Mouse (Mus musculus) megakaryocyte, adult 5-6 weeks (primary cell): ENCODE data around the gene Vps35. TPM values are rescaled to one million over a fixed set of nuclear protein-coding genes. Genes with fewer than 3 reads are reported as not detected.
A peak's percentile ranks its signal among the peaks of the same experiment; 100 is the strongest.

Source experiments
- ATAC-seq: 2 replicates; pipeline ENCODE4 v1.8.0; 2016; ENCODE audit warnings: mild to moderate bottlenecking, inconsistent platforms; ENCODE audit not compliant: poor library complexity, severe bottlenecking
- total RNA-seq, 2 experiments: library from RNA; stranded (forward) in 1 of 2; stranded (reverse) in 1 of 2; fragments of 153-499, 151-499 nt in 1 of 2; fragments of 221-1000, 200-1000 nt in 1 of 2; gene quantifications; 2 replicates each; pipeline versions ENCODE4 v1.2.3 to v1.2.4; 2015 to 2017

Gene Vps35
- 167 and 184 TPM in 2 replicates for total RNA-seq (2015)
- total RNA-seq (2017): 162 and 164 TPM in 2 replicates

DNA sequence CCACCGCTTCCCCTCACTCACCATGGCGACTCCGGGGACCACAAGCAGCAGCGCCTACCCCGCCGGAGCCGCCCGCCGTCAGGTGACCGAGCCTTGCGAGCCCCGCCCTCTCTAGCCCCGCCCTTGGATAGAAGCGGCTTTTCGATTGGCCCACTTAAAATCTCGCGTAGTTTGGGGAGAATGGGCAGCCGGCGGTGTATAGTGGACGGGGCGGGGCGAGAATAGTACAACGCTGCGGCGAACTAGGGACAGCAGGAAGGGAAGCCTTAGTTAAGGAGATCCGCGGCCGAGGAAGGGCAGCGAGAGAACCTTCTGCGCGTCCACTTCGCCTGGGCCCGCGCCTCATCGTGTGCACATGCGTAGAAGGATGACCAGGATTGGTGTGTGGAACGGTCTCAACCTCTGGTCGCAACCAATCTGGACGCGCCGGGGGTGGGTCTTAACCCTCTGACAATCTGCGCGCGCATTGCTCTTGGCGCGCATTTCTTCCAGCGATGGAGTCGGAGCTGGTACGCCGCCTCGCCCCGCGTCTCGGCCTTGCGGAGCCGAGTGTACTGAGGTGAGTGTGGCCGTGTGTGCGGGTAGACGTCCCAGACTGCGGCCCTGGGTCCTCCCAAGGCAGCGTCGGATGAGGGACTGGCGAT, at the start of gene Vps35, which contains the start of gene Orc6:
Gene Vps35, minus strand, starts transcription at position 369 of the 644 bp plus-strand sequence.
Gene Orc6, plus strand, starts transcription at position 199 of the 644 bp plus-strand sequence.
- ATAC-seq: peak; percentile 92

DNA sequence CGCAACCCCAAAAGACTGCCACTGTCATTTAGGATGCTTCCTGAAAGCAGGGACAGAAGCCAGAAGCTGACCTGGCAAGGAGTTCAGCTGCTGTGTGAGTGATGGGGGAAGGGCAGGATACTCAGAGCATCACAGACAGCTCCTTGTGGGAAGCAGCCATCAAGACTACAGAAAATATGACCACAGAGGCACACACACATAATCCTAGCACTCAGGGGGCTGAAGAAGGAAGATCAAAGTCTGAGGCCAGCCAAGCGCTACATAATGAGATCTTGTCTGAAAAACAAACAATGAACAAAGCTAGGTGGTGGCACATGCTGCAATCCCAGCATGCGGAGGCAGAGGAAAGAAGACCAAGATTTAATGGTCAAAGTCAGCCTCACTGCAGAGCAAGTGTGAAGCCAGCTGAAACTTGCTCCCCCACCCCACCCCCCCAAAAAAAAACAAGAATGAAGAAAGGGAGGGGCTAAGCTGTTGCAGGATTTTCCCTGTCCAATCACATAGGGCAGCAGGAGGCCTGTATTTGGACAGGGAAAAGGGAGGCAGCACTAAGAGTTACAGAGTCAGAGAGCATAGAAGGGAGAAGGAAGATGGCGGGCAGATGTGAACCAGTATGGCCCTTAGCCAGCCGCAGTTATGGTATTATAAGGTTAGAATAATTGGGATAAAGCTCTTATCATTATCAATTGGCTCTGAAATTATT, 40.4 kb upstream of the Vps35 start:
- ATAC-seq: no peak

DNA sequence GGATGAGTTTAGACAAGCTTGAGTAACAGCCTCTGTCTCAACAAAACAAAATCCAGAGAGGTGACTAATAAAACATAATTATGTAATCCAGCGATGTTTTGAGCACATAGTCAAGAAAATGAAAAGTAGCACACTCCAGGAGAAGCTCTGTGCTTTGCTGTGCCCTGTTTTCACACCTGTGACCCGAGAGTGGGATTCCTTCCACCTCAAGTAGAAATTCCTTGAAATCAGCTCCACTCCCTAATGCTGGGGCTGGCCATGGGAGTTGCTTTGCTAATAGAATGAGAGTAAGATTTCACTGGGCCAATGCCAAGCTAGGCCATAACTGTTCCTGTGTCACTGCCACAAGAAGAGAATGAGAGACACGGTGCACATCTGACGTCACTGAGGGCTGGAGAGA, 38.1 kb upstream of the Vps35 start:
- ATAC-seq: no peak

DNA sequence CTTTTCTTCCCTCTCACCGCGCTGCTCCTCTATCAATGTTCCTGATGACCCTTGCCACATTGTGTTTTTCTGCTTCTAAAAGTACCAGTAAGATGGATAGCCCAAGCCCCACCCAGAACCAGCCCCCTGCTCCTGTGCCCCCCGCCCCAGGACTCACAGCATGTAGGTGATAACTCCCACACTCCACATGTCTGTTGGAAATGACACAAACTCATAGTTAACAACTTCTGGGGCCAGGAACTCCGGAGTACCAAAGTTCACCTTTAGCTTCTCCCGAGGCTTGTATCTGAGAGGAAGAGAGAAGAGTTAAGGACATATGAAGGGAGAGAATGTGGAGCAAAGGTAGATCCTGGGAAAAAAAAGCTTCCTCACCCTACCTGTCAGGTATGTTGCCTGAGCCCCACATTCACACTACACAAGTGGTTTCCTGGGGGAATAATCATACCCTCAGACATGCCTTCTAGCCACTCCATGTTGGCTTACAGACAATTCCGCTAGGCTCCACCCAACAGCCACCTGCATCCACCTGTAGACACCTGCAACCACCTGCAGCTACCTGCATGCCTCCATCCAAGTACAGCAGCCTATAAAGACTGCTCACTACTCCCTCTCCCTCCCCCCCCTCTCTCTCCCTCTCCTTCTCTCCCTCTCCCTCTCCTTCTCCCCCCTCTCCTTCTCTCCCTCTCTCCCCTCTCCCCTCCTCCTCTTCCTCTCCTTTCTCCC, 36.8 kb upstream of the Vps35 start:
- no peak for ATAC-seq

DNA sequence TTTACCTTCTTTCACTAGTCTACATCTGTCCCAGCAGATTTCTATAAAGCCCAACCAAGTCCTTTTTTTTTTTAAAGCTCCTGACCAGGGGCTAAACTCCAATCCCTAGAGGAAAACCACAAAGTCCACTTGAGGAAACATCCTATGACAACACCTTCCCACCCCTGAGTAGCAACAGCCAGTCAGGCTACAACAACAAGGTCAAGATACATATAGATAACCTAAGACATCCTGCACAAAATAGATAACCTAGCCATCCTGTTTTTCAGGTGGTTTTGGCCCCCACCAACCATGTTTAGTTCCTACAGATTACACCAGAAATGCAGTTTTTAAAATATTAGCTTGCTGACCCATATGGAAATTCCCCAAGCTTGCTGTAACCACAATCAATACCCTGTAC, 35.5 kb upstream of the Vps35 start:
- ATAC-seq: no peak

DNA sequence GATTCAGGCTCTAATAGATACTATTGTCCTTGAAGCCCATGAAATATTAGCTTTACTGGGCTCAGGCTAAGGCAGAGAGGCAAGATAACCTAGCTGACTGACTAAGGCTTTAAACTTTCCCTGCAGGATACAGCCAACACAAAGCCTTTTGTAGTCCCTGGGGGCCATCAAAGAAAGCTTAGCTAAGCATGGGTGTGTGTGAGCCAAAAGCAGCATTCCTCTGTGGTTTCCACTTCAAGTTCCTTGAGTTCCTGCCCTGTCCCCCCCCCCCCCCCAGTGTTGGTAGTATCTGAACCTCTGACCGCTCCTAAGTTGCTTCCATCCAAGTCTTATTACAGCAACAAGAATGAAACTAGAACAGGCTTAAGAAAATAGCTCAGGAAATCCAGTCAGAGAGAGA, 29.9 kb upstream of the Vps35 start:
- ATAC-seq: no peak

DNA sequence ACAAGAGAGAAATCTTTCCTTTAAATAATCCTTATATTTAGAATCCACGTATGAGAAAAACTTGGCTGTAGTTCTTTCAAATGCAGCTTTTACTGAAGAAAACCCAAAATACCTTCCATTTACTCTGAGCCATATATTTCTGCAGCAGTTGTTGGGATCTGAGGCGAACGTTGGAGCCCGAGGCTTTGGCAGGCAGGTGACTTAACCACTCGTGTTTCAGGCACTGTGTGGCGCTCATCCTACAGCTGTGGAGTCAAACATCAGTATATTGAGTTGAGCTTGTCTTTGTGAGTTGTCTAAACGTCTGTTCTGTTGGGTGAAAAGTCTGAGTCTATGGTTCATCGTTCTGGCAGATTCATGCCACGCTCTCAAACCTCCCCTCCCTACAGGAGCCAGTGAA, 27.4 kb upstream of the Vps35 start:
- ATAC-seq: no peak

DNA sequence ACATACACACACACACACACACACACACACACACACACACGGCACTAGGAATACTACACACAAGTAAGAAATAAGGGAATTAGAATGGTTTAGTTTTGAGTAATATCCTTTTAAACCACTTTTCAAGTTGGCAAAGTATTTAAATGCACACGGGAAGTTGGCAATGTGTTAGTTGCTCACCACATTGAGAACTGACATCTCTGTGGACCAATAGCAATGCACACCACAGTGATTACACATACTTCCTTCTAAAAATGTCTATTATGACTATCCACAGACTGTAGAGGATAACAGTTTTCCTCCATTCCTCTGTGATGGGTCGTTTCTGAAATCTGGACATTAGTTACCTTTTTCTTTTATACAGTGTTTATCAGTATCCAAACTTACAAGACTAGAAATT, 23.5 kb upstream of the Vps35 start:
- peak; percentile 88 for ATAC-seq

DNA sequence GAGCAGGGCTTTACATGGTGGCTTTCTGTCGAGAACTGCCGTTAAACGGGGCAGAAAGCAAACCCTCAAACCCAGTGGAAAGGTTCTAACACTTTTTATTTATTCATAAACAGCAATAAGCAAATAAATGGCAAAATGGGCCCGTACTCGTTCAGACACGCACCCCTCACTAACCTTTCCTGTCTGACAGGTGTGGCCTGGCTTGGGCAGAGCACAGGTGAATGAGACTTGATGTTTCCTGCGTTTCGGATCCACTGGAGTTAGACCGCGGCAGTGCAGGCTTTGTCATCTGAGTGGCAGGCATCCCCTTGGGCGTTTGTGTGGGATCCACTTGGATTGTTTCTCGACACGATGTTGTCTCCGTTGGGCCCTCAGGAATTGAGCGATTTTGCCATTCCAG, 22.4 kb upstream of the Vps35 start:
- no peak for ATAC-seq

DNA sequence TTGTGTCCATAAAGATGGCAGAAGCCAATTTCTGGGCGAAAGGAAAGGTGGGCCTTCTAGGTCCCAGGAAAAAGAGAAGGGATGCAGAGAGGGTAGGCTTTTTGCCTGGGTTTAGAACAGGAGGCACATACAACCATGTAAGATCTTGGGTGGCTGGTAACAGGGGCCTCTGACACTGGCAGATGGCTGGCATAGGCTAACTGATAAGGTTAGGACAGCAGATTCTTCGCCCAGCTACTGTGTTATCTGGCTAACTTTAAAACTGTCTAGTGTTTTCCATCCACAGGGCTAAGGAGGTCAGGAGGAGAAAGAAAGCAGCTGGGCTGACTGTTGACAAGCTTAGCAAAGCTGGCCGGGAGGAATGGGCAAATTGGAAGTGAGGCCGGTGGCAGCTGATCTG, 18.9 kb upstream of the Vps35 start:
- ATAC-seq: 0 out of 2 replicates have a peak, but pooled peaks have one; percentile 30

DNA sequence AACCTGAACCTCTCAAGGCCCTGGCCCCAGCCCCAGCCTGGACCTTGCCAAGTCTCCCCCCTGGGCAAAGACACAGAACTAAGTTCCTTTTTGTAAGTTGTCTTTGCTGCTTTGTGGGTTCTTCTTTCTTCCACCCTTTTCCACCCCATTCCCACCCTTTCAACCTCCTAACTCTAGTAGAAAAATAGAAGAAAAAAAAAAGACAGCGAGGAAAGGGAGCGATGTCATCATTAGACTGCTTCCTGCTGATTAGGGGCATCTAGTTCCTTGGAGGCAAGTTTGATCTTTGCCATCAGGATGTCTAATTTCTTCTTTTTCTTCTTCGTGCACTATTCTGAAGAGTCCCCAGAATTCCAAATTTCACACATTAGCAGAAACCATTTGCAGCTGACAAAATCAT, 13.4 kb upstream of the Vps35 start:
- ATAC-seq: no peak

DNA sequence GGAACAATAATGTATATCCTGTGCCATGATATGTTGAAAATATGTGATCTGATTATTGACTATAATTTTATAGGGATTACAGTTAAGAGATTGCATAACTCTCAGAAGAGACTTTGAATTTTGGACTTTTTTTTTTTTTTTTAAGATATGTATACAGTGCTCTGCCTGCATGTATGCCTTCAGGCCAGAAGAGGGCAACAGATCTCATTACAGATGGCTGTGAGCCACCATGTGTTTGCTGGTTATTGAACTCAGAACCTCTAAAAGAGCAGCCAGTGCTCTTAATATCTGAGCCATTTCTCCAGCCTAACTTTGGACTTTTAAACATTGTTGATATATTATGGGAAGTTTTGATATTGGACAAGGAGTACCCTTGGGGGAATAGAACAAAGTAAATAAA, 12.1 kb upstream of the Vps35 start:
- ATAC-seq: no peak; the same call in 1 of the 2 replicates

DNA sequence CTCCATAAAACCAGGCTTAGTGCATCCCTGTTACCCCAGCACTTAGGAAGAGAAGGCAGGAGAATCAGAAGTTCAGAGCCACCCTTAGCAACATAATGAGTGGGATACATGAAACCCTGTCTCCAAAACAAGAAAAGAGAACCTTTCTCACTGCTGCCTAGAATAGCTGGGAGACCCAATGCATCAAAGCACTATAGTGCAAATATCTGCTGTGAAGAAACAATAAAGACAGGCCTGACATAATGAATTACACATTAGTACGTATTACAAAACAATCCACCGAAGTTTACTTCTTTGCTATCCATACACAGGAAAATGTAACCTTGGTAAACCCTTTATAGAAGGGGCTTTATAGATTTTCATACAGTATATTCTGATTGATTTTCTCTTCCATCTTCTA, 9.0 kb upstream of the Vps35 start:
- ATAC-seq: no peak

DNA sequence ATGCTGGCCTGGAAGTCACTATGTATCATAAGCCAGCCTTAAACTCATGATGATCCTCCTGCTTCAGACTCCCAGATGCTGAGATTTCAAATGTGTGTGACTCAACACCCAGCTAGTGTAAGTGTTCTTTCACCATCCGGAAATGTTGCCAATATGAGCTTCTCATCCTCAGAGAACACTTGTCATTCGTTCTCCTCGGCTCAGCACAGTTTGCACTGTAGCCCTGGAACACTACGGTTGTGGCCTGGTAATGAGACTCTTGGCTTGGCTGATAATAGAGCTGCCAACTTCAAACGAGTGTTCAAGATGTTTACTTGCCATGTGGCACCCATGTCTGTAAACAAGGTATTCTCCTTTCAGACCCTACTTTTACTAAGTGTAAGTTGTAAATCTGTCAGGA, 3.9 kb upstream of the Vps35 start:
- ATAC-seq: no peak

DNA sequence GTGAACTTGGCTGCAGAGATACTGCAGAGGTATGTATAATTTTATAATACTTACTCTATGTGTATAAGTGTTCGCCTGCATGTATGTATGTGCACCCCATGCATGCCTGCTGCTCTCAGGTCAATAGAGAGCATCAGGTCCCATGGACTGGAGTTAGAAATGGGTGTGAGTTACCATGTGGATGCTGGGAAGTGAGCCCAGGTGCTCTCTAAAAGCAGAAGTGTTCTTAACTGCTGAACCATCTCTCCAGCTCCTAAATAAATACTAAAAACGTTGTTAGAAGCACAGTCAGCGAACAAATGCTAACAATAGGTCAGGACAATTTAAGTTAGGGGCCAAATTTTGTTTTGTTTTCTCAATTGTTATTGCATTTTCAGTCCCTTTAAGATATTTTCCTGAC, 3.3 kb upstream of the Vps35 start:
- no peak for ATAC-seq

DNA sequence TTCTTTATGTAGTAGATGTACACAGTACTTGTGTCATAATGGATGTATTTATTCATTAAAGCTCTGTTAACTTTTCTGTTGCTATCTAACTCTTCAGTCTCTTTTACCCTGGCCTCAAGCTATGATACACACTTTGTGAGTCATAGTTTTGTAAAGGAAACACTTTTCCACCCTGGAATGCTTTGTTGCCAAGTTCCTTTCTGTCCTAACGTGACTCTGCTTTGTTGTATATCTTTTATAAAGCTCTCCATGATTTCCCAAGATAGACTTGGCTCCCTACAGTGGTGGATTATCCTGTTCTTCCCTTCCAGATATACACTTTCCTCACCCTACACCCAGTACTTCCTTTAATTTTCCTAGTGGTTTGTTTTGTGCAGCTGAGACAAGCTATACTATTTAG, 2.3 kb upstream of the Vps35 start:
- ATAC-seq: no peak

DNA sequence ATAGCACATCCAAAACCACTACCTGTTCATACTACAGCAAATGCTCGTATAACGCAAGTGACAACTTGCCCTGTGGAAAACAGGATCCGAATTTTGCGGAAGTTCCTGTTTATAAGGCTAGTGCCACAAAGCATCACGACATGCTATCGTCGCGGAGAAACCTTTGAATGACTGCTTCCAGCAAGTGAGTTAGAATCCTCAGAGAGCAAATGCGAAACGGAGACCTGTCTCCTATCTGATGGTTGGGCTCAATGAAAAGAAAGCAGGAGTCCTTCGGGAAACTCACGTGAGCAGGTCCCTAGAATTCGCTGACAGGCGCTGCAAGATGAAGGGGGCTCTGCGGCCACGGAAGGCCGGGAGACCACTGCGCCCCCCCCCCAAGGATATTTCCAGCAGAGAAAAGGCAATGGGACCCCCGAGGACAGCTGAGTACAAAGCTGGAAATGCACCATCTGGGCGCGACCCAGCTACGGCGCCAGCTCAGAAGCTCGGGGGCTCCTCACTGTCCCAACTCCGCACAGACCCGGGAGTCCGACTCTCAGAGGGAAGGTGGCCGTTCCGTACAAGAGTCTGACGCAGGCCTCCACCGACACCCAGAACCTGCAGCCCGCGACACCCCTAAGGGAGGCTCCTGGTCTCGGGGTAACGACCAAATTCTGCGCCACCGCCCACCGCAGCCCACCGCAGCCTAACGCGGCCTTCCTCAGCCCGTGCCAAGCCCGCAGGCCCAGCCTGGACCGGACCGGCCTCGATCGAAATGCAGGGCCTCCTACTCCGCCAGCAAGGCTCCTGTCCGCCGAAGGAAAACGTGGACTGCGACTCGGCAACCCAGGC, 785 bp downstream of the Vps35 start:
- peak; percentile 43 for ATAC-seq

DNA sequence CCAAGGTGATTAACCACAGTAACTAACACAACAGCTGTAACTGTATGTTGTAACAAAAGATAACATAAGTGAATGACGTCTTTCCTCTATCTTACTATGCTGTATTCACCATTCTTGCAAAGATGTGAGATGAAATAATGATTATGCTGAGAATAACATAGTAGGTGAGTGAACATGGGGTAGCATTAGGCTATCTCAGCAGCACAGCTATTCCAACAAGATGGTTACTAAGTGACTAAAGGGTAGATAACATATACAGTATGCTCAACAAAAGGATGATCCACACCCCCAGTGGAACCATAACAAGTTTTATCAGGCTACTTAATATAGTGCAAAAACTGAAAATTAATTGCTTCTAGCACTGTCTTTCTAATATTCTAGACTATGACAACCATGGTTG, 12.8 kb downstream of the Vps35 start:
- ATAC-seq: no peak

DNA sequence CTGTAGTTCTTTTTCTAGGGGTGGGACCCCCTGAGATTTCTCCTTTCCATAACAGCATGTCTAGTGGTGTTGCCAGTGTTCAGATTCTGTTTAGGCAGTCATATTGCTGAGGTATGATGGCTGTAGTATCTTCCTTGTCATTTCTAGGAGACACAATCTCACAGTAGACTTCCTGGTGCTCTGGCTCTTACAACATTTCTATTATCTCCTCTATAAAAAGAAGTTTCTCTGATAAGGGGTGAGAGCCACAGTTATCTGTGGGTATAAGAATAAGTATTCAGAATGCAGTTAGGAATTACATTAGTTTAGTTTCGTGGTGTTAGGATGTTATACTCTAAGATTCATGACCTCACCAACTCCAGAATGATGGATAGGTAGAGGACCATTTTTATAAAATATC, 72.3 kb downstream of the Vps35 start:
- ATAC-seq: no peak

DNA sequence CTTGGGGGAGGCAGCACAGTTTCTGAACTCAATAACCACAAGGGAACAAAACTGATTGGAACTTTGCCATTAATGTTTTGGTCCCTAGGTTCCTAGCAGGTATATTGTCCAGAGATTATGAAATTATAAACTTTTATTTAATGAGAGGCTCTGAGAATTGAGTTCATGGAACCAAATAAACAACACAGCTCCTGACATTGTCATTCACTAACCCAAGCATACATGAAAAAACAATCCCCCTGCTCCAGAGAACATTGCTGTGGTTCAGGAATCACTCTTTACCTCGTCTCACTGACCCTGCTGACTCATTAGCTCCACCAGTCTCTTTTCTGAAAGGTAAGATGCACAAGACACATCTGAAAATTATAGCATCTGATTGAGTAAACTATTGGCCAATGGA, 73.9 kb downstream of the Vps35 start, which contains the start of gene Olfr371:
Gene Olfr371, plus strand, starts transcription at position 301 of the 400 bp plus-strand sequence.
- ATAC-seq: no peak

DNA sequence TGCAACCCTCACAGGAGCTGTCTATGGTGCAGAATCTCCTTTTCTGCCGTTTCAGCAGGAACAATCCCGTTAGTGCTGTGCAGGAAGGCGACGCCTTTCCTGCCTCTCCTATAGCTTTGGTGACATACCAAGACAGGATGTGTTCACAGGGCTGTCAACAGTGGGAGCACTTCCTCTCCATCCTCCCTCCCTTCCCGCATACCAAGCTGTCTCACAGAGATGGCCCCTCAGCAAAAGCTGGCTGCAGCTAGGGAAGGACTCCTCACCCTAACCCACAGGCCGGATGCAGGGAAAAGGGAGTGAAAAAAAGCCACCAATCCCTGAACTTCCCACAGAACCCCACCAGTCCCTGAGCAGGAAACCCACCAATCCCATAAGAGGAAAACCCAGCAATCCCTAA, 78.6 kb downstream of the Vps35 start:
- no peak for ATAC-seq
